Mouse (Mus musculus) midbrain, embryonic 12.5 days (tissue): ENCODE results near the gene Klhl12. TPM values are rescaled to one million over a fixed set of nuclear protein-coding genes. Genes with fewer than 3 reads are reported as not detected.

Source experiments
- ATAC-seq: fragments of 200-750 bp; cut with Nextera tagmentation; 2 replicates; pipeline ENCODE4 v1.8.0; 2017; ENCODE audit warnings: low read depth, moderate TSS enrichment, moderate library complexity; ENCODE audit not compliant: low FRiP score
- H3K27ac ChIP-seq: fragments of 300-500 bp; sonication (generic); replicated peaks from 2 replicates; pipeline ENCODE4 v1.5.1; 2016; ENCODE audit warnings: mild to moderate bottlenecking
- H3K27me3 ChIP-seq: fragments of 300-500 bp; sonication (generic); 2 replicates; pipeline ENCODE4 v1.6.1; 2016; ENCODE audit warnings: mild to moderate bottlenecking
- H3K36me3 ChIP-seq: fragments of 300-500 bp; sonication (generic); 2 replicates; pipeline ENCODE4 v1.6.1; 2016
- H3K4me1 ChIP-seq: fragments of 300-500 bp; sonication (generic); 2 replicates; pipeline ENCODE4 v1.6.1; 2016
- H3K4me2 ChIP-seq: fragments of 300-500 bp; sonication (generic); replicated peaks from 2 replicates; pipeline ENCODE4 v1.6.1; 2016; ENCODE audit warnings: mild to moderate bottlenecking, moderate library complexity
- H3K4me3 ChIP-seq: fragments of 300-500 bp; sonication (generic); 2 replicates; pipeline ENCODE4 v1.5.1; 2016; ENCODE audit warnings: mild to moderate bottlenecking
- H3K9ac ChIP-seq: fragments of 300-500 bp; sonication (generic); replicated peaks from 2 replicates; pipeline ENCODE4 v1.6.1; 2016; ENCODE audit warnings: mild to moderate bottlenecking, moderate library complexity
- H3K9me3 ChIP-seq: fragments of 300-500 bp; sonication (generic); 2 replicates; pipeline ENCODE4 v1.6.1; 2016; ENCODE audit warnings: mild to moderate bottlenecking
- WGBS: fragments of 180-500 bp; shearing (Covaris S2); methylation state at CpG from one replicate; pipeline ENCODE4 v1.1.7; 2016; 5-methylcytosine and 5-hydroxymethylcytosine counted together
- polyA plus RNA-seq: library from polyadenylated mRNA; unstranded; fragments of >200 nt; fragmentation: Nextera tagmentation; extraction: Ambion mirVana; gene quantifications from 2 replicates; pipeline ENCODE4 v1.2.1, GENCODE M21; 2016

The Klhl12 gene
- polyA plus RNA-seq, 1 experiment from 2014 or later, result 31.3 TPM

DNA sequence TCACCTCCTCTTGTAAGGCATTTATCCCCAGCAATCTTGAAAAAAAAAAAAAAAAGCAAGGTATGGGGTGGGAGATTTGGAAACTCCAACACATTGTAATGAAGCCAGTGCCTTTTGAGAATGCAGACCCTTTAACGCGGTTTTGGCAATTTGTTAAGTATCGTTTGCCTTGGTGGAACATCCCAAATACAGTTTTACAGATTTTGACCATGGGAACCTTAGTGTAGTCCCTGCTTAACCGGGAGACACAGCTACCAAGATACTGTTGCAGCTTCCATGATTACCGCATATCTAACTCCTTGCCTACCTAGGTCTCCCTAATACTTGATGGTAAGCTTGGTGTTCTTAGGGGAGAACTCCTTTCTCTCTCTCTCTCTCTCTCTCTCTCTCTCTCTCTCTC, 729 bp downstream of the Klhl12 start:
- H3K27ac ChIP-seq, result no peak overlapping the region
- no peaks in the 10 kb centered on the region for H3K9me3 ChIP-seq
- H3K4me3 ChIP-seq, result peak overlapping the region; percentile 81
- 24% methylated on average over 5 of the region's 5 CpGs for WGBS
- H3K4me2 ChIP-seq, result peak overlapping the region; percentile 77
- H3K9ac ChIP-seq, result peak overlapping the region; percentile 84; the same call in 1 of the 2 replicates
- no peak for ATAC-seq
- 0 out of 2 replicates have a peak, but pooled peaks cover 4% of the 10 kb centered on the region for H3K27me3 ChIP-seq
- peaks cover 20% of the 10 kb centered on the region for H3K36me3 ChIP-seq
- peaks cover 13% of the 10 kb centered on the region for H3K4me1 ChIP-seq

DNA sequence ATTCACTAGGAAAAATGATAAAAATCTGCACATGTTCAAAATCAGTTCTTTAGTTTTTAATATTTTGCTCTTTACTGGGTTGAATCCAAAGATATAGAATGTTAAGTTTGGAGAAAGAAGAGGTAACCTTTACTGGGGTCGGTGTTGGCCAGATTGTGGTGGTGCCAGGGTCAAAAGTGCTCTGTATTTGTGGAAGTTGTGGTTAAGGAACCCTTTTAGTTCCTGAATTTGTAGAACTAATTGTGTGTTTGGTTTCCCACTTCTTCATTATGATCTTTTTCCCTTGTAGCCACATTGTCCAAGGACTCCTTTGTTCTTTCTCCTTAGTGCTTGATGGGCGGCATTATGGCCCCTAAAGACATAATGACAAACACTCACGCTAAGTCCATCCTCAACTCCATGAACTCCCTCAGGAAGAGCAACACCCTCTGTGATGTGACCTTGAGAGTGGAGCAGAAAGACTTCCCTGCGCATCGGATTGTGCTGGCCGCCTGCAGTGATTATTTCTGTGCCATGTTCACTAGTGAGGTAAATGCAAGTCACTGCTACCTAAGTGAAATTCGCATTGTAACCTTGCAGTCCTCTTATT, 2.9 kb downstream of the Klhl12 start:
- H3K36me3 ChIP-seq, result peaks cover 28% of the 10 kb centered on the region
- peaks cover 13% of the 10 kb centered on the region for H3K4me1 ChIP-seq
- no peaks in the 10 kb centered on the region for H3K9me3 ChIP-seq
- no peak for ATAC-seq
- no peak overlapping the region for H3K4me2 ChIP-seq
- no peak overlapping the region for H3K4me3 ChIP-seq
- no peak overlapping the region for H3K9ac ChIP-seq
- 91% methylated on average over 7 of the region's 7 CpGs for WGBS
- 0 out of 2 replicates have a peak, but pooled peaks cover 4% of the 10 kb centered on the region for H3K27me3 ChIP-seq
- no peak overlapping the region for H3K27ac ChIP-seq

DNA sequence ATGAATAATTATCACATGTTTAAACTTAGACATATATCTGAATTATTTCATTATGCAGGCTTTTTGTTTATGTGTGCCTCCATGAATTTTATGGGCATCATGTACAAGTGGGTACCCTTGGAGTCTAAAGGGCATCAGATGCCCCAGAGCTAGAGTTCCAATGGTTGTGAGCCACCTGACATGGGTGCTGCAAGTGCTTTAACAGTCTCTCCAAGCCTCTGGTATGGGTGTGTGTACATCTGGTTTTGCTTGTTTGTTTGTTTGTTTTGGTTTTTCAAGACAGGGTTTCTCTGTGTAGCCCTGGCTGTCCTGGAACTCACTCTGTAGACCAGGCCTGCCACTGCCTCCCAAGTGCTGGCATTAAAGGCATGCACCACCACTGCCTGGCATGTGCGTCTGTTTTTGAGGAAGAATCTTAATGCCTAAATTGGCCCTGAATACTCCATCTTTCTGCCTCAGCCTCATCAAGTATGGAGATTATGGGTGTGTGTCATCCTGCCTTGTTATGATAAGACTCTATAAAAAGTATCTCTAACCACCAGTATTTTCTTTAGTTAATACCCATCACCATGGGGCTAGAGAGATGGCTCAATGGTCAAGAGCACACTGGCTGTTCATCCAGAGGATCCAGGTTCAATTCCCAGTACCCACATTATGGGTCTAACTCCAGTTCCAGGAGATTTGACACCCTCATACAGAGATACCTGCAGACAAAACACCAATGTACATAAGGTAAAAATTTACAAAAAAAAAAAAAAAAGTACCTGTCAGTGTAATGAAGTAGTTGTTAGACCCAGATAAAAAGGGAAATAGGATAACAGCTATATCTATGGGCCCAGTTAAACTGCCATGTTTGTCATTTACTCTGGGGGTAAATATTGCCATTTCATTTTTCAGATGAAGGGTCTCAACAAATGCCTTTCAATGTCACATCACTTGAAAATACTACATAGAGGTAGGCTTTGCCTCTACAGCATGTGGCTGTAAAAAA, 5.3 kb downstream of the Klhl12 start:
- H3K4me3 ChIP-seq, result no peak overlapping the region
- H3K36me3 ChIP-seq, result peaks cover 45% of the 10 kb centered on the region
- no peaks in the 10 kb centered on the region for H3K9me3 ChIP-seq
- no peak overlapping the region for H3K27ac ChIP-seq
- peaks cover 8% of the 10 kb centered on the region for H3K4me1 ChIP-seq
- H3K9ac ChIP-seq, result no peak overlapping the region
- no peak for ATAC-seq
- no peaks in the 10 kb centered on the region for H3K27me3 ChIP-seq
- 94% methylated on average over 1 of the region's 1 CpGs for WGBS
- no peak overlapping the region for H3K4me2 ChIP-seq

DNA sequence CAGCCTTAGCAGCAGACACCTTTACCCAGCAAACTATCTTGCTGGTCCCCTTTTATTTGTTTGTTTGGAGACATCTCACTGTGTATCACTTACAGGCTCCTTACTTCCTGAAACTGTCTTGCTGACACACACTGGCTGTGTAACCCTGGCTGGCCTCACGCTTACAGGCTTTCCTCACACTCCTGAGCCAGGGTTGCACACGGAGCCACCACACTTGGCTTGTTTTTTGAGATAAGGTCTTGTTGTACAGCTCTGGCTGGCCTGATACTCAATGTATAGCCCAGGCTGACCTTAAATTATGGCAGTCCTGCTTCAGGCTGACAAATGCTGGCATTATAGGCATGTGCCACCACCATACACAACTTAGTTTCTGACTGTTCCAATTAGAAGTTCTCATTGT, 29.3 kb downstream of the Klhl12 start:
- Histone ChIP-seq H3K4me3 (no peak overlapping the region), H3K4me1 (no peaks in the 10 kb centered on the region), H3K4me2 (no peak overlapping the region), H3K9ac (no peak overlapping the region), H3K36me3 (peaks cover 62% of the 10 kb centered on the region), H3K9me3 (no peaks in the 10 kb centered on the region), H3K27ac (no peak overlapping the region), H3K27me3 (no peaks in the 10 kb centered on the region)
- no peak for ATAC-seq
- WGBS, result 93% methylated on average over 2 of the region's 2 CpGs

DNA sequence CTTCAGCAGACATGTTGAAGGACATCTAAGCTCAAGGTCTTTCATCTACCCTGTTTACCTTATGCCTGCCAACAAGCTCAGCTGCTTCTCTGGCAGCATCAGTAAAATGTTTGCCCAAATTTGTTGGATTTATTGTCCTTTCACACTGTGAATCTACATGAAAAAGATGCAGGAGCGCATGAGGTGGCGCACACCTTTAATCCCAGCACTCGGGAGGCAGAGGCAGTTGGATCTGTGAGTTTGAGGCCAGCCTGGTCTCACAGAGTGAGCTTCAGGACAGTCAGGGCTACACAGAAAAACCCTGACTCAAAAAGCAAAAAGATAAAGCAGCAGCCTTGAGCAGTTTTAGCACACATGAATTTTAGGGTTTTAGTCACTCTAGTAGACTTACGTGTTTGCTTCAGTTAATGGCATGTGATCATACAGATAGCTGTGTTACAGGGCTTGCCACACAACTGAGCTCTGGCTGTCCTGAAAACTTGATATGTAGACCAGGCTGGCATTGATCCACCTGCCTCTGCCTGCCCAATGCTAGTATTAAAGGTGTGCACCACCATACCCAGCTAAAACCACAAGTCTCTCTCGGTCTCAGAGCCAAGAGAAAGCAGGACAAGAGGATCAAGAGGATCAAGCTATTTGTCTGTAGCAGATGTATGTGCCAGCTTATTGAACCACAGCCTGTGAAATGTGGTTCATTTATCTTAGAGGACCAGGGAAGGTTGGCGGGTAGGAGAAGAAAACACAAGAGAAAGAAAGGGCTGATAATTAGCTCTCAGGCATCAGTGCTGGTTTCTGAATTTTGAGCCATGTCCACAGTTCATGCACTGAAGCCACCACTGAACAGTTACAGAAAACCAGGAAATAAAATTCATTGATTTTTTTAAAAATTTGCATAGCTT, 35.8 kb downstream of the Klhl12 start:
- H3K4me3 ChIP-seq, result no peak overlapping the region
- H3K4me1 ChIP-seq, result peaks cover 17% of the 10 kb centered on the region
- no peak for ATAC-seq
- H3K4me2 ChIP-seq, result no peak overlapping the region
- no peak overlapping the region for H3K9ac ChIP-seq
- no peaks in the 10 kb centered on the region for H3K27me3 ChIP-seq
- H3K36me3 ChIP-seq, result peaks cover 38% of the 10 kb centered on the region
- H3K9me3 ChIP-seq, result no peaks in the 10 kb centered on the region
- 91% methylated on average over 6 of the region's 6 CpGs for WGBS
- no peak overlapping the region for H3K27ac ChIP-seq

DNA sequence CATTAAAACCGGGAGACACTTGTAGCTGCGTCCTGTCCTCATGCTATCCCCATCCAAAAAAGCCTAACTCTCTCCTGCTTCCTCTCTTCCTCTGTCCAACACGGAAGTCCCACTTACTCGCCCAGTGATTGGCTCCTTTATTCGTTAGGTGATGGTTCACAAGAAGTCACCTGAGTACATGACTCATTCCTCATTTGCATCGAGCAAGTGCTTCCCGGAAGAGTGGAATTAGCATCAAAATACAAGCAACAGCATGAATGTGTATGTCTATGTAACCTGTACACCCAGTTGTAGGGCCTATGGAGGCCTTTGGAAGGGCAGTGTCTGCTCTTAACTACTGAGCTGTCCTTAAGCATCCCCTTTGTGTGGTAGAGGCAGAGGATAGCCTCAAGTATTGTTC, 36.9 kb downstream of the Klhl12 start:
- Histone ChIP-seq H3K36me3 (peaks cover 32% of the 10 kb centered on the region), H3K27ac (no peak overlapping the region), H3K4me1 (peaks cover 18% of the 10 kb centered on the region), H3K9me3 (no peaks in the 10 kb centered on the region), H3K27me3 (no peaks in the 10 kb centered on the region), H3K4me2 (no peak overlapping the region), H3K4me3 (no peak overlapping the region), H3K9ac (no peak overlapping the region)
- 77% methylated on average over 7 of the region's 7 CpGs for WGBS
- ATAC-seq, result no peak

DNA sequence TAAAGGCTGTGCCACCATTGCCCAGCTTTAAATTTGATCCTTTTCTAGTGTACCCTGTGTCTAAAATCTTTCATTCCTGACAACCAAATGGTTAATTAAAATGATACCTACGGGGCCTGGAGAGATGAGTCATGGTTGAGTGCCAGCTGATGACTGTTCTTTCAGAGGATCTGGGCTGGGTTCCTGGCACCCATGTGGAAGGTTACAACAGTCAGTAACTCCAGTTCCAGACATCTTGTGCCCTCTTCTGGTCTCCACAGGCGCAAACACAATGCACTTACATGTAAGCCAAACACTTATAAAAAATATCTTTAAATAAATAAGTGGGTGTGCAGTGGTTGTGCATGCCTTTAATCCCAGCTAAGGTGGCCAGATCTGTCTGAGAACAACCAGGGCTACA, 38.2 kb downstream of the Klhl12 start:
- H3K27ac ChIP-seq, result no peak overlapping the region
- H3K36me3 ChIP-seq, result peaks cover 20% of the 10 kb centered on the region
- H3K4me3 ChIP-seq, result no peak overlapping the region
- H3K4me2 ChIP-seq, result no peak overlapping the region
- H3K27me3 ChIP-seq, result no peaks in the 10 kb centered on the region
- WGBS, result 92% methylated on average over 2 of the region's 2 CpGs
- peaks cover 18% of the 10 kb centered on the region for H3K4me1 ChIP-seq
- no peak overlapping the region for H3K9ac ChIP-seq
- ATAC-seq, result no peak
- H3K9me3 ChIP-seq, result no peaks in the 10 kb centered on the region

DNA sequence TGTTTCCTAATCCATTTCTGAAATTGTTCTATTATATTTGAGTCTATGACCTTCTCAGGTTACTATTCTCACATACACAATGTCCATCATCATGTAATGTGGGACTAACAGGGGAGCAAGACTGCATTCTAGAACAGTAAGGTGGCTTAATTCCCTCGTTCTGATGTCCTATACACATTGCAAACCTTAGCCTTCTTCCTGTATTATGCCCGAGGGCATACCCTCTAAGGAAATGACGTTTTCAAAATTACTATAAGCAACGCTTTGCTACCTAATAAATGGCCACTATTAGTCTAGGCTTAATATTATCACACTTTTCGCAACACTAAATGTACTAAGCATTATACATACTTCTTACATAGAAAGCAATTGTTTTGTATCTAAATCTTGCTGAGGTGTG, 38.6 kb downstream of the Klhl12 start:
- peak; percentile 14; the same call in 1 of the 2 replicates for ATAC-seq
- Histone ChIP-seq H3K9ac (peak overlapping the region; percentile 32; the same call in 1 of the 2 replicates), H3K4me2 (peak overlapping the region; percentile 72), H3K9me3 (no peaks in the 10 kb centered on the region), H3K36me3 (peaks cover 16% of the 10 kb centered on the region), H3K27me3 (no peaks in the 10 kb centered on the region), H3K4me3 (peak overlapping the region; percentile 72), H3K4me1 (peaks cover 18% of the 10 kb centered on the region), H3K27ac (peak overlapping the region; percentile 89; the same call in 1 of the 2 replicates)
- WGBS, result 21% methylated on average over 5 of the region's 5 CpGs

DNA sequence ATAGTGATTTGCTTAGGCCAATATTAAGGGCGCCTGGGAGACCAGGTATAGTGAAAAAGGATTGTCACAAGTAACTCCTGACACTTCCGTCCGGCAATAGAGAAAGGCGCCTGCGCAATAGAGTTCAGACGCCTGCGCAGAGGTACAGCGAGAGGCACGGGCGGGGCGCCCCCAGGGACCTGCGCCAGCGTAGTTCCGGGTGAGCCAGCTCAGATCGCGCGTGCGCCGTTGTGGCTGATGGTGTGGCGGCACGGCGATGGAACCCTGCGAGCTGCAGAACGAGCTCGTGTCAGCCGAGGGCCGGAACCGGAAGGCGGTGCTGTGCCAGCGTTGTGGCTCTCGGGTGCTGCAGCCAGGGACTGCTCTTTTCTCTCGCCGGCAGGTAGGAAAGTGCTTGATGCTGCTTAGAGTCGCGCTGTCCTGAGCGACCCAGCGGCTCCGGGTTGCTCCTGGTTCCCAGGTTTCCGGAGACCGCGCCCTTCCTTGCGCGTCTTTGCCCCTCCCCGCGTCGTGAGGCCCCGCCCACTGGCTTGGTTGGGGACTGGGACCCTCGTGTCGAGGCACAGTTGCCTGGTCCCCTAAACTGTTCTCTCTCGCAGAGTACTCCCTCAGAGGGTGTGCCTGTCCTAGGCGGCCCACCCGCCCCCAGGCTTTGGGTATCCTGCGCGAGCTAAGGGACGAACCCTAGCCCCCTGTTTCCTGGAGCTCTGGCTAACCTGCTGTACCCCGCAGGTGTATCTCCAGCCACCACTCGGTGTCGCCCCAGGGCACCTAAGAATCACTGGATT, 39.3 kb downstream of the Klhl12 start, which contains the start of gene Rabif:
Gene Rabif (plus strand): TSS at position 221 of the 788 bp plus-strand sequence.
- Histone ChIP-seq H3K27me3 (no peaks in the 10 kb centered on the region), H3K9ac (peak within 1 kb of the TSS; percentile 65), H3K36me3 (peaks cover 9% of the 10 kb centered on the region; the same call in 1 of the 2 replicates), H3K4me3 (peak within 1 kb of the TSS; percentile 72), H3K9me3 (no peaks in the 10 kb centered on the region), H3K27ac (peak within 1 kb of the TSS; percentile 89), H3K4me2 (peak within 1 kb of the TSS; percentile 72), H3K4me1 (peaks cover 18% of the 10 kb centered on the region)
- peak; percentile 99 for ATAC-seq
- WGBS, result under 1% methylated on average over 57 of the region's 58 CpGs

DNA sequence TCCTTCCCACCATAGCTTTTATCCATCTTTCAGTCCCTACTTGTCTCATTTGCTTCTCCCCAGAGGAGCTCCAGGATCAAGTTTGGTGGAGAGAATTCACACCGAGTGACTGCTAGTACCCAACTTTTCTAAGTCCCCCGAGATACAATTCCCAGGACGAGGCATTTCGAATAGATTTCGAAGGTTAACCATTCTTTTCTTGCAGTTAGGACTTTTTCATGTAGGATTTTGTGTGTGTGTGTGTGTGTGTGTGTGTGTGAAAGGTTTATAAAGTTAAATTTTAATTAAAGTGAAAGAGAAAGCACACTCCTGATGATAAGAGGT, 39.8 kb downstream of the Klhl12 start:
- WGBS, result 22% methylated on average over 5 of the region's 5 CpGs
- Histone ChIP-seq H3K27me3 (no peaks in the 10 kb centered on the region), H3K9ac (peak overlapping the region; percentile 65), H3K36me3 (peaks cover 5% of the 10 kb centered on the region; the same call in 1 of the 2 replicates), H3K4me1 (peaks cover 18% of the 10 kb centered on the region), H3K9me3 (no peaks in the 10 kb centered on the region), H3K4me3 (peak overlapping the region; percentile 72), H3K4me2 (peak overlapping the region; percentile 72), H3K27ac (peak overlapping the region; percentile 89)
- ATAC-seq, result no peak

DNA sequence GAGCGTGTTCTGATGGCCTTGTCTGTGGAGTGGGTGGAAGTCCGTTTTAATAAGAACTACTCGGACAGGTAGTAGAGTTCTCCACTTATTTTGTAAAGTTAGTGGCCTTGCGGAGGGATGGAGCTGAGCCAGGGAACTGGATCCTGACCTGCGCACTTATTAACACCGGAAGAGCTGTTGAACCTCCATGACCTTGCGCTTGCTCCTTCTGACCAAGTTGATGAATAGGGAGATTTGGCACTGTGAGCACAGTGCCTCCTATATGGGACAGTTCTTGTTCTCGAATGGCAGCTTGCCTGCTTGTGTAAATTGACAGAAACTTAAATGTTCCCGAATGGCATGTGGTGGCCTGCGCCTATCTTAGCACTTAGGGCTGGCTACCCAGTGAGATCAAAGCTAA, 40.7 kb downstream of the Klhl12 start:
- no peak for ATAC-seq
- H3K4me3 ChIP-seq, result no peak overlapping the region
- peak overlapping the region; percentile 72; the same call in 1 of the 2 replicates for H3K4me2 ChIP-seq
- 91% methylated on average over 10 of the region's 10 CpGs for WGBS
- no peaks in the 10 kb centered on the region for H3K9me3 ChIP-seq
- 0 out of 2 replicates have a peak overlapping the region, but pooled peaks have one; percentile 11 for H3K9ac ChIP-seq
- no peak overlapping the region for H3K27ac ChIP-seq
- H3K27me3 ChIP-seq, result no peaks in the 10 kb centered on the region
- H3K36me3 ChIP-seq, result 0 out of 2 replicates have a peak, but pooled peaks cover 5% of the 10 kb centered on the region
- H3K4me1 ChIP-seq, result peaks cover 18% of the 10 kb centered on the region
